Mouse (Mus musculus) testis, adult 2 months (tissue): ENCODE results near the gene Ate1. TPM values are rescaled to one million over a fixed set of nuclear protein-coding genes. Genes with fewer than 3 reads are reported as not detected.

Experiments
- H3K27ac ChIP-seq: fragments of 200-500 bp; 2 replicates; pipeline ENCODE4 v1.5.1; 2012; ENCODE audit warnings: low read depth, low read length; ENCODE audit not compliant: control insufficient read depth, insufficient read depth
- H3K27me3 ChIP-seq: fragments of 200-500 bp; 2 replicates; pipeline ENCODE4 v1.6.1; 2012; ENCODE audit warnings: mild to moderate bottlenecking, low read length, moderate library complexity; ENCODE audit not compliant: control insufficient read depth, insufficient read depth
- H3K36me3 ChIP-seq: fragments of 200-500 bp; 2 replicates; pipeline ENCODE4 v1.6.1; 2012; ENCODE audit warnings: mild to moderate bottlenecking, low read length; ENCODE audit not compliant: control insufficient read depth, insufficient read depth
- H3K4me1 ChIP-seq: fragments of 200-500 bp; 2 replicates; pipeline ENCODE4 v1.6.1; 2012; ENCODE audit warnings: low read length; ENCODE audit not compliant: control insufficient read depth, insufficient read depth
- H3K4me3 ChIP-seq: fragments of 200-500 bp; 2 replicates; pipeline ENCODE4 v1.5.1; 2012; ENCODE audit warnings: low read depth, mild to moderate bottlenecking, low read length, moderate library complexity, mixed read lengths; ENCODE audit not compliant: control insufficient read depth
- CTCF ChIP-seq: fragments of 200-500 bp; IDR thresholded peaks from 2 replicates; pipeline ENCODE4 v1.5.1; 2012; ENCODE audit warnings: low read depth, mild to moderate bottlenecking, inconsistent platforms, low read length, moderate library complexity; ENCODE audit not compliant: control insufficient read depth, insufficient read depth, insufficient replicate concordance
- POLR2A ChIP-seq: fragments of 200-500 bp; IDR thresholded peaks from 2 replicates; pipeline ENCODE4 v1.6.1; 2012; ENCODE audit warnings: low read depth, mild to moderate bottlenecking, inconsistent platforms, low read length, moderate library complexity; ENCODE audit not compliant: control insufficient read depth
- polyA plus RNA-seq: library from polyadenylated mRNA; depleted of rRNA; stranded (reverse); fragments of >200 nt; gene quantifications from 2 replicates; pipeline ENCODE4 v1.2.3, GENCODE M21; 2012; rRNA removed

Ate1 gene
- 18.3 and 19.4 TPM in 2 replicates for polyA plus RNA-seq

DNA sequence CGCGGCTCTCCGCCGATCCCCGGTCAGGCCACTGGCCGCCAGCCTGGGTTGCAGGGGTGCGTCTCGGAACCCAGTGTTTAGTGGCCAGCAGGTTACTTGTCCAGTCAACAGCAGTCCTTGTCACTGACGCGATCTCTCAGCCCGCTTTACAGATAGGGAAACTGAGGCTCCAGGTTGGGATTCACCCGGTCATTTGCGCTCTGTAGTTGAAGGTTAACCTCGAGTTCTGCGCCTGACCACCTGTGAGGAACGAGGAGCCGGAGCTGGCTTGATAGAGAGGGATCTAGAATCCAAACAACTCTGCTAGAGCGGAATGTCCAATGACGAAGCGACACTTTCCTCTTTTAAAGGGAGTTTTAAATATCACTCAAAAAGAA is at the start of gene Ate1:
TSS of gene Ate1 (minus strand) at position 321 of the 377 bp plus-strand sequence.
- Histone ChIP-seq H3K4me1 (peaks cover 6% of the 10 kb centered on the region), H3K36me3 (no peaks in the 10 kb centered on the region), H3K27me3 (no peaks in the 10 kb centered on the region), H3K27ac (peak within 1 kb of the TSS; percentile 98), H3K4me3 (peak within 1 kb of the TSS; percentile 93)
- no peak for TF ChIP-seq POLR2A
- 0 out of 2 replicates have a peak, but pooled peaks have one; percentile 16 for TF ChIP-seq CTCF

DNA sequence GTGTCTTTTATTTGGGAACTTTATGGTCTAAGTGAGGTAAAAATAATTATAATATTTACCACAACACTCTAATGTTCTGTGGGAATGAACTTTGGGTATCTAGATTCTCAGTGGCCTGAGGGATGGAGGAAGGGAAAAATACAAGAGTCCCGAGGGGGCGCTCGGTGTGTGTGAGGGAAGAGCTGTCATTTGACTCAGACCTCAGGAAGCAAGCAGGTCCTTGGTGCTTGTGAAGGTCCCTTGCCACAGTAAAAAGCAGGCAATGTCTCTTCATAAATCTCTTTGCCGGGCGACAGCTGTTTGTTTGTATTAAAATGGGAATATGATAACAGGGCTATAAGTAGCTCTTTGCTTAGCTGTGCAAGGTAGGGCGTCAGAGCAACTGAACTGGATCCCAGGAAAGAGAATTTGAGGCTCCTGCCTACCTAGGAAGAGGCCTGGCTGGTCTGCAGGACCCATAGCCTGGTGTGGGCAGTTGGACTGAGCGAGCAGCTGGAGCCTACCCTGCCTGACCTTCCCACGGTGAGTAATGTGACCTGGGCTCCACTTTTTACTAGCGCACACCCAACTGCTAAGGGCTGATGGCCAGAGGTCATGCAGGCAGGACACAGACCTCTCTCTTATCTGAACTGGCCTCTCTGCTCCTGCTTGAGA is 48.7 kb upstream of the Ate1 start:
- Histone ChIP-seq H3K4me3 (no peak overlapping the region), H3K27ac (no peak overlapping the region), H3K4me1 (no peaks in the 10 kb centered on the region), H3K27me3 (no peaks in the 10 kb centered on the region), H3K36me3 (no peaks in the 10 kb centered on the region)
- TF ChIP-seq POLR2A (no peak), CTCF (no peak)

DNA sequence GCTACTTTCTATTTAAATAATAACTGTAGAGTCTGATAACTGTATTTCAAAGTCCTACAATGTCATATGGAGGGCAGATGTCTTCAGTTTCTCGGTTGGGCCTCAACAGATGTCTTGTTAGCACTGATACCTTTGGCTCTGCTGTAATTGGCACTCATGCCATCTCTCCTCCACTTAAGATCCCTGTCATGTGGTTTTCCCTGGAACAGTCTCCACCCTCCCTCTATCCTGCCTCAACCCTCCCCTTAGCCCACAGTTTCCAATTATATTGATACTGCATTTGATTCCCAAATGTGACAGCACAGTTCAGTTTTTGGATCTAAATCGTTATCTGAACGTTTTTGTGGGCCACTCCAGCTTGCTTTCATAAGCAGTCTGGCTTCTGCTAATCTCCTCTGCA is 44.4 kb upstream of the Ate1 start:
- TF ChIP-seq POLR2A (no peak), CTCF (no peak)
- Histone ChIP-seq H3K36me3 (no peaks in the 10 kb centered on the region), H3K27ac (no peak overlapping the region), H3K4me1 (no peaks in the 10 kb centered on the region), H3K27me3 (no peaks in the 10 kb centered on the region), H3K4me3 (no peak overlapping the region)

GRCm38 (mm10) chr7:130563880-130564279 is 43.7 kb upstream of the Ate1 start:
- H3K4me3 ChIP-seq = no peak overlapping the region
- H3K36me3 ChIP-seq = no peaks in the 10 kb centered on the region
- H3K4me1 ChIP-seq = no peaks in the 10 kb centered on the region
- H3K27me3 ChIP-seq = no peaks in the 10 kb centered on the region
- TF ChIP-seq CTCF = no peak
- no peak for TF ChIP-seq POLR2A
- H3K27ac ChIP-seq = no peak overlapping the region

DNA sequence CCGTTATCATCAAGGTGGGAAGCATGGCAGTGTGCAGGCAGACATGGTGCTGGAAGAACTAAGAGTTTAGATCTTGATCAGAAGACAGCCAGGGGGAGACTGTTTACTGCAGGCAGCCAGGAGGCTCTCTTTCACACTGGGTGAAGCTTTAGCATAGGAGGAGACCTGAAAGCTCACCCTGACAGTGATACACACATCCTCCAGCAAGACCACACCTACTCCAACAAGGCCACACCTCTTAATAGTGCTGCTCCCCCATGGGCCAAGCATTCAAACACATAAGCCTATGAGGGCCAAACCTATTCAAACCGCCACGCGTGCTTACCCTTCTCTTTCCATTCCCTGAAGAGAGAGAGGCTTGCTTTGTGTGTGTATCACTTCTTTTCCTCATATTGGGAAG is 43.1 kb upstream of the Ate1 start:
- TF ChIP-seq CTCF (no peak), POLR2A (no peak)
- H3K27ac ChIP-seq = no peak overlapping the region
- no peaks in the 10 kb centered on the region for H3K4me1 ChIP-seq
- H3K36me3 ChIP-seq = no peaks in the 10 kb centered on the region
- no peaks in the 10 kb centered on the region for H3K27me3 ChIP-seq
- H3K4me3 ChIP-seq = no peak overlapping the region

GRCm38 (mm10) chr7:130560933-130561332 is 40.8 kb upstream of the Ate1 start:
- Histone ChIP-seq H3K4me3 (no peak overlapping the region), H3K27me3 (no peaks in the 10 kb centered on the region), H3K27ac (no peak overlapping the region), H3K36me3 (no peaks in the 10 kb centered on the region), H3K4me1 (no peaks in the 10 kb centered on the region)
- TF ChIP-seq POLR2A (no peak), CTCF (no peak)

- no peak overlapping the region for H3K27ac ChIP-seq
- no peaks in the 10 kb centered on the region for H3K4me1 ChIP-seq
- no peaks in the 10 kb centered on the region for H3K27me3 ChIP-seq
- TF ChIP-seq CTCF (no peak), POLR2A (no peak)
- H3K36me3 ChIP-seq = no peaks in the 10 kb centered on the region
- H3K4me3 ChIP-seq = no peak overlapping the region
Observed at GRCm38 (mm10) chr7:130558592-130558991, 38.4 kb upstream of the Ate1 start.
